Mouse (Mus musculus): Measurements from ENCODE around the gene Hsd3b1. TPM values are rescaled to one million over a fixed set of nuclear protein-coding genes. Genes with fewer than 3 reads are reported as not detected.

The Hsd3b1 gene
- total RNA-seq, 2 experiments from 2014 or later = not detected

Other genes starting within 250 kb of the Hsd3b1 start
- gene Hsd3b5, start 229.5 kb downstream of the Hsd3b1 start, total RNA-seq (2021) = not detected
- gene Hsd3b2, start 135.3 kb downstream of the Hsd3b1 start, total RNA-seq (2021) = not detected
- gene Hsd3b3, start 96.7 kb downstream of the Hsd3b1 start, total RNA-seq (2021) = not detected
- gene Hsd3b6, start 45.4 kb downstream of the Hsd3b1 start, total RNA-seq (2021) = not detected
- not detected for gene Hao2, start 33.4 kb upstream of the Hsd3b1 start, total RNA-seq (2021)